Mouse (Mus musculus): ENCODE data around the gene Gpr61.

The Gpr61 gene

DNA sequence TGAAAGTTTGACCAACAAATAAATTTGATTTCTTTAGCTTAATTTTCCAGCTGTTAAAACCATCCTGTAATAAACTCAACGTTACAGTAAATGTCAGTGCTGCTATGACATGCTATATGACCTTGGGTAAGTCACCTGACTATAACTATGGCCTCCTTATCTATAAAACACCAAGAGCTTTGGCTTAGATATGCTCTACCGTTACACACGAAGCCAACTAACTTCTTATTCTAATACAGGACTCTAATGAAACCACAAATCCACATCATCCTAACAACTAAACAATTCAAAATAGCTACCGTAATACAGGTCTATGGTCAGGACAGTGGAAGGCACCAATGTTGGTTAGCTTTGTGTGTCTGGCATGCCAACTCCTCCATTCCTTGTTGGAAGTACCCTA, 24.9 kb downstream of the Gpr61 start:
- no peak for DNase-seq (ENCODE audit: low read depth, low spot score)

DNA sequence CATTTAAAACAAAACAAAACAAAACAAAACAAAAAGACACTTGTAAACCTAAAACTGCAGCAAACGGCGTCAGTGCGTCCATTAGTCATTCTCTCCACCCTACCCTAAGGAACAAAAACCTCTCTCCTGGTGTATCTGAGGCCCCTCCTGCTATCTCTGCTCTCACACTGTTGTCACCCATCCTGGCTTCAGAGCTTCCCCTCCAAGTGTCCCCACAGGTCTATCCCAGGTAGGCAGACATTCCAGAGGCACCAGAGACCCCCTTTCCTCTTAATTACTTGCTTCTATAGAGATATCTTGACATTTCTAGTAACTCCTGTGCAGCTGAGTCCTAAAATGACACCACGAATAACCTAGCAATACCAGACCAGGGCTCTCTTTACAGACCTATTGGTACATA, 25.3 kb downstream of the Gpr61 start:
- no peak for DNase-seq (ENCODE audit: low read depth, low spot score)

DNA sequence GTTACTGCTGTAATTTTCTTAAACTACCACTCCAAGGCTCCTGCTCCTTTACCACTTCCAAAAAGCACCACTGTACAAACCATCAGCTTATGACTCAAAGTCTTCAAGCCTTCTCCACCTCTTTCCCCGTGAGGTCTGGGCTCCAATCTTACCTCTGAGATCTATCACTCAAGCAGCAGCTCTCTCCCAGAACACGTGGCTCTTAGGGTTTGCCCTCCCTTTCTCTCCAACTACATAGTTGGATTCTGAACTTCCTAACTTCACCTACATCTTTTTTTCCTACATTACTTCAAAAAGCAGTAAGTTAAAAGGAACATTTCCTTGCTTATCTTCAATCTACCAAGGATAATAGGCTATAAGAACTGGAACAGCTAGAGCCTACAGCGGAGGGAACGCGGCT, 26.2 kb downstream of the Gpr61 start:
- DNase-seq (ENCODE audit: low read depth, low spot score), result no peak

DNA sequence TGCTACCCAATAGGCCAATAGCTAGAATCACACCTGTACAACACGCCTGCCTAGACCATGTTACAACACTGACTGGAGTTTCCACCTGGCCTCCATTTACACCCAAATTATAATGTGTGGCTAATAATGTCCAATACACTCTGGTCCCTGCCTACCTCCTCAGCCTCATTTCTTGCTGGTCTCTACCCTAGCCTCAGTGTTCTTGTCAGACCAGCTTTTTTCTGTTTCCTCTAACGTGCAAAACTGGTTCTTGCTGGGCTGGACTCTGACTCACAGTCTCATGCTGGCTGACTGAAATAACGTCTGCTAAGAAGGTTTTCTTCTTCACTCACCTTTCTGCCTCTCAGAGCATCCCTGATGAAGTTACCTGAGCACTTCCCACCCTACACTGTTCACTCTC, 28.4 kb downstream of the Gpr61 start:
- DNase-seq (ENCODE audit: low read depth, low spot score), result no peak

DNA sequence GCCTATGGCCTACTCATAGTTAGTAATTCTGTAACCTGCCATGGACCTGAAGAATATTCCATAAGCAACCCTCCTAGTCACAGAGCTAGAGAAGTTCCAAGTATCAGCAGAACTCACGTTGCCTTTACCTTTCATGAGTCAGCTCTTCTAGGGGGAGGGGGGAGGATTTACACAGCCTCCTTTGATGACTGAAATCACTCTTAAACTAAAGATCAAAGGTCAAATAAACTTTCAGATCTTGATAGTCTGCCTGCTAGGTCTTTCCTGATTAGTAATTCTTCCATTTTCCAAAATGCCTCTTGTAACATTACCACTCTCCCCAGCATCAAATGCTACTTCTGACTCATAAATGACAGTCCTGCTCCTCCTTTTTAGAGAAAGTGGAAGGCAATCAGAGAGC, 30.6 kb downstream of the Gpr61 start:
- no peak for DNase-seq (ENCODE audit: low read depth, low spot score)

DNA sequence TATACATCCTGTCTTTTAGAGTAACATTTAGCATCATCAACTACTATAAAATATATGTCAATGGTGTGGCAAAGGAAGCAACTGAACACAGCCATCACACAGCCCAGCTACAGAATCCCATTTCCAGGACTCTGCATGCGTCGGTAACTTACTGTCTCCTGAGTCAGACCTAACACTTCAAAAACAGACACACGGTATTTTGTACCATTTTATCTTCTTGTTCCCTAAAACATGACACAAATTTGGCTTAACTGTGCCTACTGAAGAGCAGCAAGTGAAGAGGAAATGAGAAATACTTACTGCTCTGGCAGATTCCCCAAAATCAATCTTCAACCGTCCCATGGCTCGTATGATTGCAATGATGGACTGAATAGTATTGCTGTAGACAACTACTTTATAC, 31.4 kb downstream of the Gpr61 start:
- DNase-seq (ENCODE audit: low read depth, low spot score), result no peak

DNA sequence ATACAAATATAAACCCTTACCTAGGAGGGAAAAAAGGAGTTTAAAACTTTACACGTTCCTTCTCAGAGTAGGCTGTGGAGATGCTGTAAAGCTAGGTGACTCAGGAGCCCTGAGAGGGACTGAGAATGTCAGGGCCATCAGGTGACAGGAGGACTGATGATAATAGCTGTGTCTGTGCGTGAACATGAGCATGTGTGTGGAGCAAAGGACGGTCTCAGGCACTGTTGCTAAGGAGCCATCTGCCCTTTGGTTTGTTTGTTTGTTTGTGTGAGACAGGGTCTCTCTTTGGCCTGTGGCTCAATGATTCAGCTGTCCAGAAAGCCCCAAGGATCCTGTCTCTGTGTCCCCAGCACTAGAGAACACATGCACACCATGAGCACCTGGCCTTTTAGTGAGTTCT, 33.6 kb downstream of the Gpr61 start:
- DNase-seq (ENCODE audit: low read depth, low spot score), result no peak

DNA sequence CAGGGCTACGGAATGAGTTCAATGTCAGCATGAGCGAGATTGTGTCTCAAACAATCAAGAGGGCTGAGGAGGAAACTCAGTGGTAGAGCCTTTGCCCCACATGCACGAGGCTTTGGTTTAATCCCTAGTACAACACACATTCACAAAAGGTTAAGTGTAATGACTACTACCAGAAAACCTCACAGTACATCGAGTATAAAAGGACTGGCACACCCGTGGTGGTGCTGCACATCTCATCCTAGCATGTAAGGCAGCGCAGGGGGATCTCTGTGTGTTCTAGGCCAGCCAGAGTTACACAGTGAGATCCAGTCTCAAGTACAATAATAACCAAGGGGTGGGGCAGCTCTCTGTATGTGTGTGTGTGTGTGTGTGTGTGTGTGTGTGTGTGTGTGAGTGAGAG, 37.2 kb downstream of the Gpr61 start:
- DNase-seq (ENCODE audit: low read depth, low spot score), result no peak

DNA sequence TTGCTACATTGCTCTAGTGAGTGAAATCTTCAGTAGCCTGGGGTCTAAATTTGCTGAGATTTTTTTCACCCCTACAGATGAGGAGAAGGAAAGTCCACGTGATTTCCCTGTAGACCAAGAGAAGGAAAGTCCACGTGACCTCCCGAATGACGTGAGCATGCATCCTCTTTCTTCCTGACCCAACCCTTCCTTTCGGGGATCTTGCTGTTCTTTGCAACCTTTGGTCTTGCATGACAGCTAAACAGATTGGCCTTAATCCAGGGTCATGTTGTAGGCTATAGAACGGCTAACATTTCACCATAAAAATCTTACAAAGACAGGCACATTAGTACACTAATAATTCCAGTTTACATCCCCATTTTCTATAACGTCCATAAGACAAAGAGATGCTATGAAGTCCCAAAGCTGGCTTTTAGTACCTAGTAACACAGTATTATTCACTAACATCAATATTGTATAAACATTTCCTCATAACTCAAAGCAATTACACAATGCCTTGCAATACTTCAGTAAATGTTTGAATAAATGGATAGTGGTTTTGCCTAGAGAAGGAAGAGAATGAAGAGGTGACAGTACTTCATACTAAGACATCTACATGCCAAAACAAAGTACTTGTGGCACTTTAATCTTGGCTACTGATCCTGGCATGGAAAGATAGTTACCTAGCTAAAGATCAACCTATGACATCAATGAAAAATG, 40.9 kb downstream of the Gpr61 start:
- DNase-seq (ENCODE audit: low read depth, low spot score), result no peak

DNA sequence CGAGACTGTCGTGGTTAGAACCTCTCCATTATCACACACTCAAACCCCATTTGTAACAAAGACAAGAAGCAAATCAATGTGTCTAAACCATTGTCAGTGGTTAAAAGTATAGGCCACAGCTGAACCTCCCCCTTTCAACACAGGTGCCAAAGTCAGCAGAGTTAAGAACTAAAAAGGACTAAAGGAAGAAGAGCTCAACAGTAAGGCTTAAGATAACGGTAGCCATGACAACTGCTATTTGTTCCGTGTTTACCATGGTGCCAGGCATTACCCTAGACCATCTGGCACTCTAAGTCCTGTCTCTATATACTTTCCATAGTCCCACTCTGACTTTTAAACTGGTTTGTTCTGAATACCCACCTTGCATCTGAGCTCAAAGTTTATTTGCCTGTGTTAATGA, 42.0 kb downstream of the Gpr61 start:
- DNase-seq (ENCODE audit: low read depth, low spot score), result no peak

DNA sequence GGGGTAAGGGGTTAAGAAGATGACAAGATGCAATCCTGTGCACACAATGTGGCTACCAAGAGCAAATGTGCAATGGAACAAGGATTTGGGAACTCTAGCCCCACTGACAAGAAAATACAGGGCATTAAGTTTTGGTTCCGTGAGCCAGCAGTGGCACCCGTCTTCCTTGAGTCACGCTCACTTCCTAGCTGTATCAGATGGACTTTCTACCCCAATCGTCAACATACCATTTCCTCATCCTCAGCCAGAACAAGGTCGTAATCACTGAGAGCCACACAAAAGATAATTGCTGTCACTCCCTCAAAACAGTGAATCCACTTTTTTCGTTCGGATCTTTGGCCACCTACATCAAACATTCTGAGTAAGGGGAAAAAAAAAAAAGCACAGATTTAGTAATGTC, 42.4 kb downstream of the Gpr61 start:
- DNase-seq (ENCODE audit: low read depth, low spot score), result no peak

DNA sequence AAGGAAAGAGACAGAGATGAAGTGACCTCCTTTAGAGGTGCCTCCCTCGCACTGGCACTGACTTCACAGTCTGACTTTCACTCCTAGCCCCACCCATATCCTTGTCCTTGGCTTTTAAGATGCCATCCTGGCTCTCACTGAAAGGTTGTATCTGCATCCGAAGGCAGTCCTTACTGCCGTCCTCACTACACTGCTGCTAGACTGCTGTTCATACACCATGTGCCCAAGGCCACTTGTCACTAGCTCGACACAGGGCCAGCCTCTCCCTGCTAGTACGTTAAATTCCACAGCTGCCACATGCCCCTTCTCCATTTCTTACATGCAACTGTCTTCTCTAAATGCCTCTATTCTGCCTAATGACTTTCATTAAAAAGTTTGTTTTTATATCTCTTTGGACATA, 43.4 kb downstream of the Gpr61 start:
- no peak for DNase-seq (ENCODE audit: low read depth, low spot score)

DNA sequence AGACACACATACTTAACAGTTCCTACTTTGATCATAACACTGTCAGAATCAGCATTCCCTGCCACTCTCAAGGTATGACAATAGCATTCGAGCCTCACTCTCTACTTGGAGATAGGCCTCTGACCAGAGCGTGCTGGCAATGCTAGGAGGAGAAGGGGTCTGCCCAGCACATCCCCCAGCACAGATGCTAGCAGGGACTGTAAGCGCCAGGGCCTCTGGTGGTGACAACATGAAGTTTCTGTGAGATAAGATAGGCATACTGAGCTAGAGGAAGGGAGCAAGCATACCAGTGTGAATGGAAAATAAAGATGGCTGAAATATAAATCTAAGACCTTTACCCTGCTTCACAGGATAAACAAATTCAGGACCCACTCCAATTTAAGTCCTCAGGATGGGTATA, 49.4 kb downstream of the Gpr61 start:
- no peak for DNase-seq (ENCODE audit: low read depth, low spot score)

DNA sequence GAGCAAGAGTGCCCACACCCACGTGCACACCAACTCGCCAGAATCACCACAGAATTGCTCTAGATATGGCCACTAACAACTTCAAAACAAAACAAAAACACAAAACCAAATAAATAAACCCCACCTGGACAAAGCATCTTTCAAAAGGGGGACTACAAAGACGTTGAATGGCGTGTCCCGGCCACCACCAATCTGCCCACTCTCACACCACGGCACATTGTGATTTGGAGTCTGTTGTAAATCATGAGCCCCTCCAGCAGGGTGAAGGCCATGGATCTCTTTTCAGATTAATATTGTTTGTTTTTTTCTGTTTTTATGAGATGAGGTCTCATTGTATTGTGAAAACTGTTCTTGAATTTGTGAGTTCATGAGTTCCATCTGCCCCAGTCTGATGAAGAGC, 52.6 kb downstream of the Gpr61 start:
- DNase-seq (ENCODE audit: low read depth, low spot score), result no peak

DNA sequence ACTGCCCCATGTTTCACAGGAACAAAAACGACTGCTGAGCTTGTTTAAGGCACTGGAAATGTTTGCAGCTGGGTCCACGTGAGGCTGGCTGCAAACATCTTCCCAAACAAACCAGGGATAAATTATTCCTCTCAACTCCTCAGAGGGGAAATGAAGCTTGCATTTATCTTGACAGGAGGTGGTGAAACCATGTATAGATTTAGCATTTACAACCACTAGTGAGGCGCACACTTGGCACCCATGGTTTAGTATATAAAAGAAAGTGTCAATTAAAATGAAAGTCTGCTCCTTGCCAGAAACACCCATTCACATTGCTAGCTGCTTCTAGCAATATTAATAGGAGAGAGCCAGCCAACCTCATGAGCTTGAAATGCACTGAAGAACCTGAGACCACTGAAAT, 53.1 kb downstream of the Gpr61 start:
- no peak for DNase-seq (ENCODE audit: low read depth, low spot score)
